Mouse (Mus musculus) naive thymus-derived CD4-positive, alpha-beta T cell, adult 2 months (primary cell): ENCODE data around the gene Anapc11.

ENCODE experiments used
- DNase-seq: peaks from one replicate; pipeline ENCODE4 v3.0.0-alpha.2; 2011; ENCODE audit warnings: low read depth

The Anapc11 gene

DNA sequence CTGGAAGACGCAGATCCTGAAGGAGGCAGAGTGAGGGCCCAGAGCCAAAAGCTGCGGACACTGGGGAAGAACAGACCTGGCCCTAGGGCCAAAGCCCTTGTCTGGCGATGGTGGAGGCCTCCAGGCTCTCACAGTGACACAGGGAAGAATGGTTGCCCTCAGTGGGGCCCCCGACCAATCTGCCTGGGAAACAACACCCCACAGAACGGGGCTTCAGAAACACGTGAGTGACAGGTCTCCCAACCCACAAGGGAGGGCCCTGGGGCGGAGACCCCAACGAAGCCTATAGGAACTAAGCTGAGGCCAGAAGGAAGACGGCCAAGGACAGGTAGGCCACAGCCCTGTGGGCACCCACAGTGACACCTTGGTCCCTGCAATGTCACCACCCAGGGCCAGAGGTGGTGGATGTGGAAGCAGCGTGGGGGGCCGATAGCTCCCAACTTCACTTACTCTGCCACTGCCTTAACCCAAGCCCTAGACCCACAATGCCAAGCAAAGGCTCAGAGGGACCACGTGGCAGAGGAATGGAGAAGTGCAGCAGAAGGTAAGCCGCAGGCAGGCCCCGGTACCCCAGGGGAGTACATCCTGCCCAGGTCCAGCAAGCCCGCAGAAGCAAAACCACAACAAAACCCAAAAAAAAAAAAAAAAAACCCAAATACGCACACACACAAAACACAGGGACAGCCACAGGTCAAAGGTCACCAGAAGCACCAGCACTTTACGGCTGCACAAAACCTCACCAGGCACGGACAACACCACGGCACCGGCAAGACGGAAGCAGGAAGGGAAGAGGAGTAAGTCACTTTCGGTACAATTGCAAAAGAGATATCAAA is 29.5 kb downstream of the Anapc11 start:
- peak; percentile 85 for DNase-seq

DNA sequence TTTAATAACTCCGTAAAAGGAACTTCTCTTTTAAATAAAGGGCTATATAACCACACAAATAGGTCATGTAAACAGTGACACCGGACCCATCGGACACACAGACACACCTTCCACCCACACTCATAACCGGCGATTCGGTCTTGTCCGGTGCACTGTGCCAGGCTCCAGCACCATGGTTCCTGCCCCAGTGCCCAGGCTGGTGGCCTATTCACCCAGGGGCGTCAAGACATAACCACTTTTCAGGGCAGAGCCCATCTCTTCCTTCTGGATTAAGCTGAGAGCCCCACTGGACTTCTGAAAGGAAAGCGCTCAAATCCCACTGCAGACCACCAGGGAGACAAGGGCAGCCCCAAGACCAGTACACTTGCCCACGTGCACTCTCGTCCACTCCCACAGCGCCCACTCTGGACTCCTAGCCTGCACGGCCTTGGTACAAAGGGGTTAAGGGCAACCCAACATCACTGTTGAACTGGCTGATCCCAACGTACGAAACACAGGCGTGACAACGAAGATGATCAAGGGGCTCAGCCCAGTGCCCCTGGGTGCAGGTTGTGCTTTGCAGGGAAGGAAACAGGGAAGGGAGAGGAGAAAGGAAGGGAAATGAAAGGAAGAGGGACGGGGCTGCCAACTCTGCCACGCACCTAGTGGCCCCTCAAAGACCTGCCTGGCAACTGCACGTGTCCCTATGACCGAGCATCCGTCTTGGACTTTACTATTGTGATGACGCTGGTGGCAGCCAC is 30.6 kb downstream of the Anapc11 start:
- no peak for DNase-seq

DNA sequence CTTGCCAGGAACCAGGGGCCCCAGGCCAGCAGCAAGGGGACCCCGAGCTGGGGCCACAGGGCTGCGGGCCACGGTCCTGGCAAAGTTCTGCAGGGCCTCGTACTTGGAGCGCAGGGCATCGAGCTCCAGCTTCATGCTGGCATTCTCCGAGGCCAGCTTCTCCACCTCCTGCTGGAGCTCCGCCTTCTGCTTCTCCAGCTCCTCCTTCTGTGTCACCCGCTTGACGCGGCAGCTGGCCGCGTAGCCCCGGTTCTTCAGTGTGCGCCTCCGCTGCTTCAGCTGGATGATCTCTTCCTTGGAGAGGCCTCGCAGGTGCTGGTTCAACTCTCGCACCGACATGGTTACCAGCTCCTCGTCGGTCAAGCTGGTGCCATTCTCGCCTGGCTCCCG is 31.1 kb downstream of the Anapc11 start:
- DNase-seq, result peak; percentile 75

DNA sequence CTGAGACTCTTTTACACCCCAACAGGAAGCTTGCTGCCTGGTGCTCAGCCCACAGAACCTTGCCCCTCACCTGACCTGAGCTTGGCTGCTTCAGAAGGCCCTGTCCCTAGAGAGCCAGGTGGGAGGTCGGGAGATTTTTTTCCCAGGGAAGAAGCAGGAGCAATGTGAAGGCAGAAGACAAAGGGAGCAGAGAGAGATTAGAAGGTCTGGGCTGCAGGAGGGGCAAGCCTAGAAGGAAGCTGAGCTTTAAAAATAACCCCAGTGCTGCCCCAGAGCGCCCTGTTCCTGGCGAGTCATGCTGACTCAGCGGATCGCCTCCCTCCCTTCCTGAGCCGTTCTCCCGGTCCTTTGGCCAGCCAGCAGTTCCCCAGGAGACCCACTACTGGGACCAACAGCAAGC is 31.7 kb downstream of the Anapc11 start:
- no peak for DNase-seq

DNA sequence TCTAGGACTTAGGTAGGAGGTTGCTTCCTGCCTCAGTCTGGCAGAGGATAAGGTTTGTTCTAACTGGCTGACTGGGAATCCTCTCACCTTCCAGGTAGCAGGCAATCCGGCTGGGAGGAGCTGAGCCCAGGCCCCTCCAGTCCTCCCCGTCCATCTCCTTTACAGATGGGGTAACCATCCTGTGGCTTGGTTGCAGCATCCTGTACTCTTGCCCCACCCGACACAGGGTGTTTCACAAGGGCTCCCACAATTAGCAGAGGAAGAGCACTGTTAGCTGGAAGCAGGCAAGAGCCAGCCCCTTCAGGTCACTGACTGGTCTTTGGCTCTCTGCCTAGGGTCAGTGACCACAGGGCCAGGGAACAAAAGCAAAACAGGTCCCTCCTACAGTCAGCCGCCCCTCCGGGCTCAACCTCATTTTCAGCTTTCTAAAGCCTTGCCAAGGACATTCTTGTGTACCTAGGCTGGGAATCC is 32.2 kb downstream of the Anapc11 start:
- DNase-seq, result no peak

DNA sequence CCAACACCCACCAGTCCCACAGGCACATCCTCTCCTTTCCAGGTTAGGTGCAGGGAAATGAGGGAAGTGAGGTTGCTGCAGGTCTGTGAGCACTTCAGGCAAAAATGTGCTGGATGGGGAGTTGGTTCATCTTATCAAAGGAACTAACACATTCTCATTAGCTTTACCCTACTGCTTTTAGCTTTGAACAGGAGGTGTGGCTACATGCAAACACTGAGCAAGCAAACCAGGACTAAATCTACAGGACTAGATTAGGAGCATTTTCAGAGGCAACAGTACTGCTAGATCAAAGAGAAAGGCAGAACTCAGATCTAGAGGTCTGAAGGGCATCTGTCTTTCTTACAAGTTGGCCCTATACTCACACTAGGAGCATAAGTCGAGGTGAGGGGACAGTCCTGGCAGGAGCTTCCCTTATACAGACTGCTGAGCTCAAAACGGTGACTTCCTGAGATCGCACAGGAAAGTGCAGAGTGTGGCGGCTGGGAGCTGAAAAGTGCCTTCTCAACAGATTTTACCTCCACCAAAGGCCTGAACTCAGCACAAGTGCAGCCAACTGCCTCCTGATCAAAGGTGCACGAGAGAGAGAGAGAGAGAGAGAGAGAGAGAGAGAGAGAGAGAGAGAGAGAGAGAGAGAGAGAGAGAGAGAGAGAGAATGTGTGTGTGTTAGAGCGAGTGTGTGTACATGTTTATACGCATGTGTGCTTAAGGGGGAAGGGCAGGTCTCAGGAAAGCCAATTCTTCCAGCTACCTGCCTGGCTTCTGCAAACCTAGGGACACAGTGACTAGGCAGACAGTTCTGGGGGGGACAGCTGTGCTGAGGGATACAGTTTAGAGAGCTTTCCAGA is 32.9 kb downstream of the Anapc11 start:
- peak; percentile 67 for DNase-seq

DNA sequence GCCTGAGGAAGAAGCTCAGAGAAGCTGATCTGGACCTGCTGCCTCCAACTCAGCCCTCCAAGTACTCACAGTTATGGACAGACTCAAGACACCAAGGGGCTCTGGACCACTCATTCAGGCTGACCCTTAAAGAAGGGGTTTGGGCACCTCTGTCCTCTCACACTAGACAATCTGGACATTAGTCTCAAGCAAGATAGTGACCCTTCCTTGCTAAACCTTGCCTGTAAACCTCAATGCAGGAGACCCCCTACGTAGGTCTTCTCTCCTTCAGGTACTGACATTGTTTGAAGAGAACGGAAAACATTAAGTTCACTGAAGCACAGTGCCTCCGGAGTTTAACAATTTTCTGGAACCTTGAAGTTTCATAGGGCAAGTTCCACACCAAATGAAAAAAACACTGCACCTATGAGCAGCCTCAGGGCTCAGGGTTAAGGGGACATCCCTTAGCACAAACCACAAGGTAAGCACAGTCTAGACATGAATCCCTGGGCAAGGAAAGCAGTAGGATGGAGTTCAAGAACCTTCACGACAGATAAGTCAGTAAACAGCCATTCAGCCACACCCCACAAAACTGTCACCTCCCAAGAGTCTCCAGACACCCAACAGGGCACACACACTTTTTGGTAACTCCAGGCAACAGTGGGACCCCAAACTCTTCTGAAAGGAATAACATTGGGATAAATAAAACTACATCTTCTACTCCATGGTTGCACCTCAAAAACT is 33.7 kb downstream of the Anapc11 start:
- DNase-seq, result peak; percentile 41

DNA sequence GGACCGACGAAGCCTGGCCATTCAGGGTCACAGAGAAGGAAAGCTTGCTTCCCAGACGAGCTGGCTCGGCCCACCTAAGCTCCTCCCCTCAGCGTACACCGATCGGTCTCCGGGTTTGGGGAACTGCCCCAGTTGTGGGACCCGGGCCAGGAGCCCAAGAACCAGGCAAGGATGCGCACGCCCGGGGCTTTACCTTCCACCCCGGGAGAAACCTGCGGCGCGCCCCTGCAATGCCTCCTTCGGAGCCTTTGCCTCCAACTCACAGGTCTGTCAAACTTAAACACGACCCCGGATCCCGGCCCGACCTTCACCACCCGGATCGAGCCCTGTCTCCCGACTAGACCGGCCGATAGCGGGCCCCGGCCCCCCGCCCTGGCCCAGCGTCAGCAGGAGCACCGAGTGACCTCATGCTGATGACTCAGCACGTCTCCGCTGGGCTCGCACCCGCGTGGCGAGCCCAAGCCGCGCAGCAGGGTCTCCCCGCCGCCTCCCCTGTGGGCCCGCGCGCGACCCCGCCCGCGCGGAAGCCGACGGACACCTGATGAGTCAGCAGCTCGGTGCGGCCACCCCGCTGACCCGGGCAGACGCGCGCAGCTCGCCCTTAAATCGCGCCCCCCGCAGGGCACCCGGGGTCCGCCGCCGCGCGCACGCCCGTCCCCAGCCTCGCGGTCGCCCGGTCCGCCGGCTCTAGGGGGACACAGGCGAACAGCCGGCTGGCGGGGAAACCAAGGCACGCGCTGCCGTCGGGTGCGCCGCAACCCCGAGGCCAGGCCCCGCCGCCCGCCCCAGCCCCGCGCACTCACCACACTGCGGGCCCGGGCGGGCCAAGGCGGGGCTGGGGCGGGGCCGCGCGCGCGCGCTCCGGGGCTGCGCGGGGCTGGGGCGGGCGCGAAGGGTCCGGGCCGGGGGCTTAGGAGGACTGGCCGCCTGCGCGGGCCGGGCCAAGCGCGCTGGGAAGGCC is 34.6 kb downstream of the Anapc11 start:
- DNase-seq, result peak; percentile 61

DNA sequence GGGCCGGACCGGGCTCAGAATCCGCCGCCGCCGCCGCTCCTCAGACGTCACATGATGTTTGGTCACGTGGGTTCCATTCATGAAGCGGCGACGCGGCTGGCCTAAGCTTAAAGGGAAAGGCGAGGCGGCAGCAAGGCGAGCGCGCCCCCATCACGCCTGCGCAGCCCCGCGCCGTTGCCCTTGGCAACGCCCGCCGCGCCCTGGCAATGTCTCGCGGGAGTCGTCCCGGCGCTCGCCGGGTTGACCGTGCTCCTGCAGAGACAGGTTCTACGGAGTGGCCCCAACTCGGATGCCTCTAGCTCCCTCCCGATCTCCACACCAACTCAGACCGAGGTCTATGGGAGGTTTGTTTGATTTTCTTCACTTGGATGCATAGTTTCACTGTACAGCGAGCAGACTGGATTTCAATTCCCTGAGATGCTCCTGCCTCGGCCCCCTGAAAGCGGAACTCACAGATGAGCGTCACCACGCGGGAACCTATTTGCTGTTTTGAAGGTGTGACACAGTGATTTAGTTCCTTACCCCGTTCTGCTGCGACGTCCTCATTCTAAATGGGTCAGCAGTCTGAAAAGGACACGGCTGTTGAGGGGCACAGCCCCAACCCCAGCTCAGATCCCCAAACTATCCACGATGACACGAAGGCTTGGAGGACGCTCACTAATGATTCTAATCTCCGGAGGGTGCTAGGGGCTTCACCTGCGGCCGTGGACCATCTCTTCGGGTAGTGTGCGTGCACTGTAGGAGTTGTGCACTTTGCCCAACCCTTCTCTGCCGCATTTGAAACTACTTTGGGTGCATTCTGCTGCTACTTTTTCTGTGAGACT is 35.5 kb downstream of the Anapc11 start, which contains the start of gene Mafg:
Gene Mafg (minus strand): TSS at position 81 of the 824 bp plus-strand sequence.
- DNase-seq, result peak; percentile 94

DNA sequence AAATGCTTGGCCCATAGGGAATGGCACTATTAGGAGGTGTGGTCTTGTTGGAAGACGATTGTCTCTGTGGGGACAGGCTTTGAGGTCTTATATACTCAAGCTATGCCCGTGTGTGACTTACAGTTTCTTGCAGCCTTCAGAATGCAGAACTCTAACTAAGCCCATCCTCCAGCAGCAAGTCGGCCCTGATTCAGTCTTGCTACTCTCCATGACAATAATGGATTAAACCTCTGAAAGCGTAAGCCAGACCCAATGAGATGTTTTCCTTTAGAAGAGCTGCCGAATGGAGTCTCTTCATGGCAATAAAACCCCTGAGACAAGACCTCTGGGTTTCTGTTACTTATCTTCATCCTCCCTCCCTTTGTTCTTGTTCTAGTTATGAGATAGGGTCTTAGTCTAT is 36.6 kb downstream of the Anapc11 start:
- DNase-seq, result no peak

DNA sequence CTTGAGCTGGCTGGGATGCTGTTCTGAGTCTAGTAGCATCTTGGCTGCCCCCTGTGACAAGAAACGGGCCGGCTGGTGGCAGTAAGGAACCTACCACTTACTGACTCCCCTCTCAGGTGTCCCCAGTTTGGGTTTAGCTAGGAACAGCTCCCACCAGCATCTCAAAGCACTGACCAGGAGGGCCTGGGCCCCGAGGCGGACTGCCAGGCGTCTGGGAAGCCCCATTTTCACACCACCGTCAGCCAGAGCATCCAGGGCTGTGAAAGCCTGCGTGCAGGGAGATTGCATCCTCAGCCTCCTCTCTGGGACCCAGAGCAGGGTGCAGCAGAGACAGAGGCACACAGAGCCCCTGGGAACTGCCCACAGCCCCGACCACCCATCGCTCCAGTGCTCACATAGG is 43.0 kb downstream of the Anapc11 start:
- DNase-seq, result no peak

DNA sequence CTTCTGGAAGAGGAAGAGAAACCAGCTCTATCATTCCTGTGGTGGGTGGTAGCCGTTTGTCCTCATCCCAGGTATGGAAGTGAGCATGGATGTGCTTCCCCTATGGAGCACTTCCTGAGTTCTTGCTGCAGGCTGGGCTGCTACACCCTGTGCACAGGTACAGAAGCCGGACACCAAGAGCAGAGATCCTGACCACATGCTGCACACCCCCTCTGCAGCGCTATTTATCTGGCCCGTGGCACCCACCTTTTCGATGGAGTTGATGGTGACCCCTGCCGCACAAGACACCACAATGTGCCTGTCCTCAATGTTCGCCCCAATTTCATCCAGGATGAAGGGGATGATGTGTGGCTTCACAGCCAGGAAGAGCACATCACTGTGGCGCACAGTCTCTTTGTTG is 43.6 kb downstream of the Anapc11 start:
- DNase-seq, result no peak

DNA sequence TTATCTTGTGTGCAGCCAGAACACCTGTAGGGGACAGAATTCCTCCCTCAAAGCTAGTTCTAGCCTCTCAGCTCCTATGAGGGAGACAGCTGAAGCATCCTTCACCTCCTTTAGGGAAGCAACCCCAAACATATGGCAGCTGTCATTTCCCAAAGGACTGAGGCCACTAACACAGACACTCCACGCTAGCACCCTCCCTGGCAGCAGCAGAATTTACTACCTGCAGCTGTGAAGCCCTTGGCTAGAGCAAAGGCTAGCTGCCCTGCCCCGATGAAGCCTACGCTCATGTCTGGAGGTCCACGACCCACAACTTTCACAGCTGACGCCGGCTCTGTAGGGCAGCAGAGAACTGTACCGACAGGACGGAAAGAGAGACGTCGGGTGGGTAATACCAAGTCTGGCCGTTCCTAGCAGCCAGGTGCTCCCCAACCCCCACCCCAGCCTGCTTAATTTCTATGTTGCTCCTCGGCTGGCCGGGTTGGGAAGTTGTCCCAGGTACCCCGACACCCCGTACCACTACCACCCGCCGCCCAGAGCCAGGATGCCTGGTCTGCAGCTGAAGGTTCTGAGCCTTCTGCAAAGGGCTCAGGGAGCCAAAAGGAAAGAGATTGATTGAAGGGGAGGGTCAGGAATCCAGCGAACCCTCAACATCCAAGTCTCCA is 44.8 kb downstream of the Anapc11 start:
- DNase-seq, result no peak

DNA sequence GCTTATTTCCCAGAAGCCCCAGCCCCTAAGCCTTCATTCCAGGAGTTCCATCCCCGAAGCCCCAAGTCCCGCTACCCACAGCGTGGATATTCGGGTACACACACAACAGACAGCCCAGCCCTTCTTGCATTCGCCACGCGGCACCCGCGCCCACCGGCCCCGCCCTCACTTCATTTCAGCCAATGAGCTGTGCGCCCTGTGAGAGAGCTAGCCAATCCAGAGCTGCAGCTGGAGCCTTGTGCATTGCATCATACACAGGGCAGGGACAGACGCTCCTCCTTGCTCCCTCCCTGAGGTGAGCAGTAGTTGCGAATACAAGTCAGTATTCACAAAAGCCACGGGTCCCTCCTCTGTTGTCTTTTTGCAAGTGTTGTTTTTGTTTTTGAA is 45.4 kb downstream of the Anapc11 start, which contains the start of gene Pycr1:
Gene Pycr1 (minus strand): TSS at position 169 of the 387 bp plus-strand sequence.
- DNase-seq, result peak; percentile 94

DNA sequence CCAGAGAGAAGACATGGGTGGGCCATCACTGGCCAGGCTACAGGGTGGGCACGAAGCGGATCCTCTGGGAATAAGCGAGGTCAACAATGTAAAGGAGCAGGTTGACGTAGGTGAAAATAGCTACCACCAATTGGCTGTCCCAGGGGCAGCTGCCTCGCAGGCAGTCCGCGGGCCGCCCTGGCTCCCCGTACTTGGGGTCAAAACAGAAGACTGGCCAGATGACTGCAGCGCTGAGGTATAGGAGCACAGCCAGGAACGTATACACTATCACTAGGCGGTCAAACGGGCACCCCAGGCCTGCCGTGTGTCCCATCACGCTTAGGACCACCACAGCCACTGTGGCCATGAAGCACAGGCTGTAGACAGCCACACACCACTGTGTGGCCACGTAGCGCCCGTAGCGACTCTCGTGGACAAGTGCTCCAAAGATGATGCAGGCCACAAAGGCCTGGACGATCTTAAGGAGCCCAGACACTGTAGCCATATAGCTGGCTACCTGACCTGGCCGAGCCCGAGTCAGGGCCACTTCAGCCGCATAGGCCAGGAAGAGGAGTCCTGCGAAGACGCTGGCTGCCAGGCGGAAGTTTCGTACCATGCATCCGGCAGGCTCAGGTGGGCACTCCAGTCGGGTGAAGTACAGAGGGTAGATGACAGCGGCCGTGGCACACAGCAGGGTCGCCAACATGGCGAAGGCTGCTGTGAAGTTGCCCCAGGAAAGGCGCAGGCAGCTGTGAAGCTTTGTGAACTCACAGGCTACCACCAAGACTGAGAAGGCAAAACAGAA is 49.0 kb downstream of the Anapc11 start:
- no peak for DNase-seq

DNA sequence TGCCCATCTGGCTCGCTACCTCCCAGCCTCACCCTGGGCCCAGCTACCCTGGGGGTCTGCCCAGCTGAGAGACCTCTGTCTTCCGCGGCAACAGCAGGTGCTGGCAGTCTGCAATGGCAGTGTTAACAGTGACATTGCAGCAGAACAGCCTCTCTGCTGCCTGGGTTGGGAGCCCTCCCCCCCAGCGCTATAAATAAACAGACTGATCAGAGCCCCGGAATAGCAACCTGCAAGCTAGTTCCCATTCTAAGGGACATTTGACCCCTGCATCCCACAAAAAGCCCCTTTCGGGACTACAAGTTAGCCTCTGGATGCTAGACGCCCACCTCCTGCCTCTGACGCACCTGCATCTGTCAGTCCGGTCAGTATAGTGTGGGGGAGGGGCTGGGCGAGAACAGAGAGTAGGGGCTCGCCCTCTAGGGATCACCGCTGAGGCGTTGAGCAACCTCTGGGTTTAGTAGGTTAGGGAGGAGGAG is 49.8 kb downstream of the Anapc11 start, which contains the start of gene Myadml2:
Gene Myadml2 (minus strand): TSS at position 158 of the 476 bp plus-strand sequence.
- no peak for DNase-seq

DNA sequence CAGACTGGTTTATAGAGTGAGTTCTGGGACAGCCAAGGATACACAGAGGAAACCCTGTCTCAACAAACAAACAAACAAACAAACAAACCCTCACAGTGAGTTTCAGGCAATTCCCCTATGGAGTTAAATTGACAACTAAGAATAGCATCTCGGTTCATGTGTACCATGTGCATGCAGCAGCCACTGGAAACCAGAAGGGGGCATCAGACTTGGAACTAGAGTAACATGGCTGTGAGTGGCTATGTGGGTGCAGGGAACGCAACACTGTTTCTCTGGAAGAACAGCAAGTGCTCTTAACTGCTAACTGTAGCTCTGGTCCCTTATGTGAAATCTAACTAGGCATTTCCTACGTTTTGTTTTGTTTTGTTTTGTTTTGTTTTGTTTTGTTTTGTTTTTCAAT is 53.7 kb downstream of the Anapc11 start:
- no peak for DNase-seq

DNA sequence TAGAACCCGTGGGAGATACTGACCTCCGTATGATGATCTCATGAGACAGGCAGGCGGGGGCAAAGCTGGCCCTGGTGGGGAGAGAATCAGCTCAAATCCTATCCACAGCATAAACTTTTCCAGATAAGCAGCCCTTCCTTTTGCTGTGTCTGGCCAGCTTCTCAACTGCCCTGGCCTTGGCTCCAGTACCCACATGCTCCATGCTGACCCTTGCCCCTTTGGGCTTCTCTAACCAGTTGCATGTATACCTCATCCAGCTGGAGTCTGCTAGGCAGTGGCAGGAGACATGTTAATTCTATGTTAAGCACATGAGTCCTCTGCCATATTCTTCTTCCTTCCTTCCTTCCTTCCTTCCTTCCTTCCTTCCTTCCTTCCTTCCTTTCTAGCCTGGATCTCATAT is 56.5 kb downstream of the Anapc11 start:
- DNase-seq, result no peak
